Mouse (Mus musculus): ENCODE results near the gene Nptn.

Gene Nptn

DNA sequence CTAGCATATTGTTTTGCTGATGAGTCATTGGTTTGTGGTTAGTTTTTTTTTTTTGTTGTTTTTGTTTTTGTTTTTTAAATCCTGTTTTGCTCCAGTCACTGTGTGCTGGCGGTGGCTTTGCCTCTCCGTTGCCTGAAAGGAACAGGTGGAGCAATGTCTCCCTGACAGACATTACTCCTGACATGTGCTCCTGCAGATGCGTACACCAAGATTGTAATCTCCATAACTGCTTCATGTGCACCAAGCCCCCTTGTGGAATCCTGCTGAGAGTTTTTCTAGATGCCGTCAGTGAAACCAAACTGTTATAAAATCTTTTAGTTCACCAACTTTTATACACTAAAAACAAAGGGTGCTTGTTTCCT lies 67.2 kb downstream of the Nptn start:
- DNase-seq (ENCODE audit: inconsistent age in 2 of 2, low spot score in 1 of 2) = no peak

DNA sequence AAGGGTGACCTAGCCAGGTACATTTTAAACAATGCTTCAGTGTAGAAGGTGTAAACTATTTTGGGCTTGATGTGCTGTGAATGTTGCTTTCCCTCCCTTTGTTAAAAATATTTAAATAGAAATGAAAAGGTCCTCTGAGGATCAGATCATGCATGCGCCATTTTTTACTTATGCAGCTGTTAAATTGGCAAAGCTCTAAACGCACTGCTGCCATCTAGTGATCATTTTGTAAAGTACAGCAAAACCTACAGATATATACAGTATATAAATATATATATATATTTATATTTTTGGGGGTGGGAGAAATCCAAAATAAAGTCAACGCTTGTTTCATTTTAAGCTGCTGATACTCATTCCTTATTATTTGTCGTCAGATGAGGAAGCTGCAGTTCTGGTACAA lies 70.0 kb downstream of the Nptn start:
- DNase-seq (ENCODE audit: inconsistent age in 2 of 2, low spot score in 1 of 2) = peak in 1 of 2 experiments; percentile 80

DNA sequence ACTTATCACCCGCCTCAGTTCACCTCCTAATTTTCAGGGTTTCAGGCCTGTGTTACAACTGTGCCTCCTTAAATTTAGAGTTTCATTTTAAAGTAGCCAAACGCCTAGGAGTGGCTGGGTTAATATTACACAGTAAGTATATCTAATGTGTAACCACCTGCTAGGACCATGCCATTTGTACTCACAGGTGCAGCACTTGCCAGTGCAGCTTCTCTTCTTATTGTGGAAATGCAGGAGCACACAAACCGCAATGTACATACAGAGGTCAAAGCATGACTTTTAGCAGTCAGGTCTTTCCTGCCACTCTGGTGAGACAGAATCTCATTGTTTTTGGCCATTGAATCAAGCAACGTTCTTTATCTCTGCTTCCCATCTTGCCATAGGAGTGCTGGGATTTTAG lies 72.5 kb downstream of the Nptn start:
- no peak for DNase-seq (ENCODE audit: inconsistent age in 2 of 2, low spot score in 1 of 2)

DNA sequence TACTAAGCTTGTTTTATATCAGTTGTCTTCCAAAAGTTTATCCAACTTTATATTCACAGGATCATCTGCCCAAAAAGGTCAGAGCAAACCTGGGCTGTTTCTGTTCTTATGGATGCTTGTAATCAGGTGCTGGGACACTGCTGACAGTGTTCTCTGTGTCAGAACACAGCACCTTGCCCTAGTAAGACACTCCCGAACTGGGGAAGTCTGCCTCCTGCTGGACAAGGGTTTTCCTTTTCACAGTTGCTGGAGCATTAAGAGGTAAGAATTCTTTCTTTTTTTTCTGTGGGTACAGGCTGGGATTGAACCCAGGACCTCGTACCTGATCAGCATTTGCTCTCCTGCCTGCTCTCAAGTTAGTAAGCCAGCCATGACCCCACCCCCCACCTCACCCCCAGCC lies 74.4 kb downstream of the Nptn start:
- no peak for DNase-seq (ENCODE audit: inconsistent age in 2 of 2, low spot score in 1 of 2)

DNA sequence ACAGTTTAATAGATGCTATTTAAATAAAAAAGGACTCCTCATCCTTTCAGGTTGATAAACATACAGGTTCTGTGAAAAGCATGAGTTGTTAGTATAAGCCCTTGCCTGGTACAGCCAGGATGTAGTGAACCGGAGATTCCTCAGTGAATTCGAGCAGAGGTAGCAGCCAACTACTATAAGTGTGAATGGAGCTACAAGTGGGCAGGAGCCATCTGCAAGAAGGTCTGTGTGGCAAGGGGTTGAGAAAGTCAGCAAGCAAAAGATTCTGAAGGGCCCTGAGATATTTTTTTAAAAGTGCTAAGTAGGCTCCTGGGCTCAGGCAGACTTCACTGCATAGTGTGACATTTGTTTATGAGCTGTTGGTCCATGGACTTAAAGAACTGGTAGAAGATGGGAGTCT lies 74.8 kb downstream of the Nptn start:
- DNase-seq (ENCODE audit: inconsistent age in 2 of 2, low spot score in 1 of 2) = no peak

DNA sequence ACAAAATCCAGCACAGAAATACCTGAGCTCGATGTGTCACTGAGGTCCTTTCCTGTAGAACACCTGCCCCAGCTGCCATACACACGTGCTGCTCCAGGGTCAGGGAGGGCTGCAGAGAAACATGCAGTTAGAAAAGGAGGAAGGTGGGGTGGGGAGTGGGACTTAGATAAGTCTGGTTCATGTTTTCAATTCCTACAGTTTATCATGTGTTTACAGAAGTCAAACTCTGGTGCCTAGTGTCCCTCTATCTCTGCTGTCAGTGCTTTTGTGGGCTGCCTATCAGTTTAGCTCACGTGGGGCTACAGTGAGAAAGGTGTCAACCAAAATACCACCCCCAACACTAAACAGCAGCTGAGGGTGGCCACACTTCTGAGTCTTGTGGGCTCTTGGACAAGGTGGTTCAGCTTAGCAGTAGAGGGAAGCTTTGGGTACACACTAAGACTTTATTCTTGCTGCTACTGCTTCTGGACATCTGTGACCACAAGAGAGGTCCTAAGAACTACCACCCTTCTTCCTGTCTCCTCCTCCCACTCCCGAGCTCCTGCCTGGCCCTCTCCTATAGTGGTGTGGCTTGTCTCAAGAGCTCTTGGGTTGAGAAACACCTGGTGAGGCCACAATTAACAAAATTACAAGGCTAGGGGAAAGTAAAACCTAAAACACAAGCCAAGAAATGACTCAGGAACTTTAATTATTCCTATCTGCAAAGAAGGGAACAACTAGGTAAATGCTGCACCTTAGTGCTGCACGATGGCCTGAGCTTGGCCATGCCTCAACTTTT lies 75.9 kb downstream of the Nptn start:
- DNase-seq (ENCODE audit: inconsistent age in 2 of 2, low spot score in 1 of 2) = no peak

DNA sequence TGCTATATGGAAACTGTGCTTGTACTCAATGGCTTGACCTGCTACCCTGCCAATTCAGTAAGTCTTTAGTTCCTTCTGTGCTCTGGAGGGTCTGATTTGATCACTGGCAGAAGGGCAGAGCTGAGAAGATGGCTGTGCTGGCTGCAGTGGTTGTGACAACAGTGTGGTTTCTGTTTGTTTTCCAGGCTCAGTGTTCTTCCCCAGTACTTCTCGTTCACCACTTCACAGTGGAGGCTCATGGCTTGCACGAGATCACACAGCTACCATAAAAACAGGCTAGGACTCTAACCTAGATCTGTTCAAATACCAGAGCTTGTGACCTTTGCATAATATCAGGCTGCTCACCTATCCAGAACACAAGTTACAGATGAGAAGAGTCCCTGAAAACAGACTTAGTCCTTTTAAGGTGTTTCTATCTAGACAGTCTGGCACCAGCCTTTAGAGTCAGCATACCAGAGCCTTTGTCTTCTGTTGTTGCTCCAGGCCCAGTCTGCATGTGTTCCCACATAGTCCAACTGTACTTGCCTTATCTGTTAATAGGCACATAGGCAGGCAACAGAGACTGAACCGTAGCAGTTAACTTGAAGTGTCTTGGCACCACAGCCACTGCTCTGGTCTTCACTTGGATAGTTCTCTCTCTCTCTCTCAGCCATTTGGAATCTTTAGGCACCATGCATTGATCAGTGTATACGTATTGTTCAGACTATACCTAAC lies 76.7 kb downstream of the Nptn start:
- DNase-seq (ENCODE audit: inconsistent age in 2 of 2, low spot score in 1 of 2) = no peak

DNA sequence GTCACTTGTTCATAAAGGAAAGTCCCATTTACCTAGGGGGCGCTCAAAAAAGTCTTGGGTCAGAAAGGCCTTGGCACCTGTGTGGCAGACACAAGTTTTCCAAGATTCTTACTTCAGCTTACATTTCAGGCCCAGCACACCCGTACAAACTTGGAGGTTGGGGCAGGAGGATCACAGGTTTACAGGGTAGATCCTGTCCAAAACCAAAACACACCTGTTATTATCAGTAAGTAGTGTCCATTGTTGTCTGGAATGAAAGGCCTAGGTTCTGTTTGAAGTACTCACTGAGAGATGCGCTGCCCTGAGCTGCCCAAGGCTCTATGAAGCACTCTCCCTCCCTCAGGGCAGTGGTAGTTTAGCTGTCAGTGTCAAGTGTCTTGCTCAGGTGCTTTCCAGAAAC lies 77.3 kb downstream of the Nptn start:
- DNase-seq (ENCODE audit: inconsistent age in 2 of 2, low spot score in 1 of 2) = no peak

DNA sequence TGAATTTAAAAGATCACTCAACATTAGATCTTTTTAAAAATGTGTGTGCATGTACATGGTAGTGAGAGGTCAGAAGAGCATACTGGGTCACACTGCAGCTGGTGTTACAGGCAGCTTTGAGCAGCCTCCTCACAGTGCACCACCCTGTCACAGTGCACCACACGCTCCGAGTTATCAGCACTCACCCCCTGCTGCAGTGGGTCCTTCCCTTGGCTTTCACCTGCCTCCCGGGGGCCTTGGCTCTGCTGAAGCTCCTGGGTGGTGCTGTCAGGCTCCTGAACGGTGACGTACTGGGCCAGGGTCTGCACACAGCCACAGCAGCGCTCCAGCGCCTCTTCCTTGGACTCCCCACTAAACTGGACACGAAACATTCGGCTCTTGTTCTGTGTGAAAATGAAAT lies 77.9 kb downstream of the Nptn start:
- DNase-seq (ENCODE audit: inconsistent age in 2 of 2, low spot score in 1 of 2) = no peak

DNA sequence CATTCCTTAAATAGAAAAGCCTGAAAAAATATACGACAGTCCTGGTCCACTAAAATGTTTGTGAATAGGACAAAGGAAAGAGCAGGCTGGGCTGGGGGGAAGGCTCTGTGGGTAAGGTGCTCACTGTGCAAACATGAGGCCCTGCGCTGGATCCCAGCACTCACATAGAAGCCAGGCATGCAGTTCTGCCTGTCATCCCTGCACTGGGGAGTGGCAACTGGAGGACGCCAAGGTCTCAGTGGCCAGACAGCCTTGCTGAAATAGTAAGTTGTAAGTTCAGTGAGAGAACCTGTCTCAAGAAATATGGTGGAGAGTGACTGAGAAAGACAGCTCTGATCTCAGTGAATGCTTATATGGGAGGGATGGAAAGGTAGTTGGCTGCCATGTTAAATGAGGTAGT lies 78.6 kb downstream of the Nptn start:
- no peak for DNase-seq (ENCODE audit: inconsistent age in 2 of 2, low spot score in 1 of 2)

DNA sequence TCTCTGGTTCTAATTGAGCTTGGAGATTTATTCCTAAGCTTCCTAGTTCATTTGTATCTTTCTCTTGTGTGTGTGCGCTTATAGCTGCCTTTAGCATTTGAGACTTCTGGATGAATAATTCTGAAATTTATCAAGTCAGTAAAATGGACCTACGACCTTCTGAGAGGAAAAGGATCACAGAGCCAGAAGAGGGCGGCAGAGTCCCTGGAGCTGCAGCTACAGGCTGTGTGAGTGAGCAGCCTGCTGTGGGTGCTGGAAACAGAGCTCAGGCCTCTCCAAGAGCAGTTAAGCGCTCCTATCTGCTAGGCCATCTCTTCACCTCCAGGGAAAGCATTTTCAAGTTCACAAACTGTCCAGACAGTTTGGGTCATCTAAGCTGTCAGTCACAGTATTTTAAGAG lies 80.0 kb downstream of the Nptn start:
- no peak for DNase-seq (ENCODE audit: inconsistent age in 2 of 2, low spot score in 1 of 2)

DNA sequence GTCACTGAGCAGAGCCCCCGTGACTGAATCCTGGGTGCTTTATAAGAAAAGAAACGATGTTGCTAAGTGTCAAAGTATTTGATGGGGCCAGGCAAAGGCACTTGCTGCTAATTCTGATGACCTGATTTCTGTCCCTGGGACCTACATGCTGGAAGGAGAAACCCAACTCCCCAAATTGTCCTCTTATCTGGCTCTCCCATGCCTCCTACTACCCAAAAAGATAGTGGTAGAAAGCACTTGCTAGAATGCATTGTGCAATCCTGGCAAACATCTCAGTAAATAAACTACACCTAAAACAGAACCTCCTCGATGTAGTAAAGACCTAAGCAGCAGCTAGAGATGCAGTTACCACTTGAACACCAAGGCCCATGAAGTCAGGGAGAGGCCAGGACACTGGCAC lies 80.8 kb downstream of the Nptn start:
- no peak for DNase-seq (ENCODE audit: inconsistent age in 2 of 2, low spot score in 1 of 2)

DNA sequence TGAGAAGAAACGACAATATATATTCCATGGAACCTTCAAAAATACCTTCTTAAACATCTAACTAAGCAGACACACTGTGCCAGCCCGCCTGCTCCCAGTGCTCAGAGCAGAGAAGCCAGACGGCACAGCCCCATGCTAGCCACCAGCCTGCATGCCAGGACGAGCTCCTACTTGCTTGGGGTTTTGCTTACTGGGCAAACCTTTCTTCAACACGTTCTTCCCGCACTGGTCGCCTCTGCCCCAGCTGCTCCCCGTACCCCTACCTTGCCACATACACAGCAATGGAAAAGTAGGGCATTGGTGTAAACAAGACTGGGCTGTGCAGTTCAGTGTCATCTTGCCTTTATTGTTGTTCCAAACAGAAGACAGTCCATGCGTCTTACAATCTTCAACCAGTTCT lies 83.5 kb downstream of the Nptn start:
- DNase-seq (ENCODE audit: inconsistent age in 2 of 2, low spot score in 1 of 2) = no peak

DNA sequence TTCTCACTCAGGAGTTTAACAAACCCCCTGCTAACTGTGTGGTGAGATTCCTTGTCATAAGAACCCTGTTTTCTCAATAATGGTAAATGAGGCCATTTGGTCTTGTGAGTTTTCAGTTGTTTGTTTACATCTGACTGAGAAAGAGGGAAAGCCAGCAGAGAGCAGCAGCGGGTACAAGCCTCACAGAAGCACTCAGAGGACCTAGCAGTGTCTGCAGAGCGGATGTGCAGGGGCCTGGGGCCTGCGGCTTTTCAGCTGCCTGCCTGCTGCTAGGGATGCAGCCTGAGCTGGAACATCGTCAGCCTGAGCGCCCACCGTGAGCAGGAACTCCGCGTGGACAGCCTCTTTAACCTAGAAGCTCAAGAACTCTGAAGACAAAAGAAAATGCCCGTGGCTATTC lies 84.2 kb downstream of the Nptn start:
- DNase-seq (ENCODE audit: inconsistent age in 2 of 2, low spot score in 1 of 2) = no peak

DNA sequence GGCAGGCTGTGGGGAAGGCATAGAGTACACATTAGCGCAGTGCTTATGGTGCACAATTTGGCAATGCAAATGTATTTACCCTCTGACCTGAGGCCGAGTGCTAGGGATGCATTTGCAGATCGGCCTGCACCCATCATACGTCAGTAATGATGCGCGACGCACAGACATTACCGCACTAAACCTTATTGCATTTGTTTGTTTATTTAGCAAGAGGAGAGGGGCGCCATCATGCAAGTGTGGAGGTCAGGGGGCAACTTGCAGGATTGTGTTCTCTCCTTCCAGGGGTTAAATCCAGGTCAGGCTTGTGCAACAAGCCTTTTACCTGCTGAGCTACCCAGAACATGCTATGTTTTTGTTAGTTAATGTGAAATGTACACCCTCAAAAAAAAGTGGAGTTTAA lies 85.2 kb downstream of the Nptn start:
- no peak for DNase-seq (ENCODE audit: inconsistent age in 2 of 2, low spot score in 1 of 2)

DNA sequence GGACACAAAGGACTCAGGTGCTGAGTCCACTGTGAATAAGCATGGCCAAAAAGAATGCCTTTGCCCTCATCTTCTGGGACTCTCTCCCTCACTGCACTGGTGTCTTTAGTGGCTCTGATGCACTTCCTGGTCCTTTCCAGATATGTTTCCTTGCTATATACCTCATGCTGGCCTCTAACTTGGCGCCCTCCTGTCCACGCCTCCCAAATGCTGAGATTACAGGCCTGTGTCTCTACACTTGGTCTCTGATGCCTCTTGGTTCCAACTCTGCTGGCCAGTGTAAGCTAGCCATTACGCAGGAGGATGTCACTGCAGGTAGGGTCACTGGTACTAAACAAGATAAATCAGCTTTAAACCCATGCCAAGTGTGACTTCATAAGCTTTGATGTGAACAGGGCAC lies 86.1 kb downstream of the Nptn start:
- DNase-seq (ENCODE audit: inconsistent age in 2 of 2, low spot score in 1 of 2) = peak in 1 of 2 experiments; percentile 43

DNA sequence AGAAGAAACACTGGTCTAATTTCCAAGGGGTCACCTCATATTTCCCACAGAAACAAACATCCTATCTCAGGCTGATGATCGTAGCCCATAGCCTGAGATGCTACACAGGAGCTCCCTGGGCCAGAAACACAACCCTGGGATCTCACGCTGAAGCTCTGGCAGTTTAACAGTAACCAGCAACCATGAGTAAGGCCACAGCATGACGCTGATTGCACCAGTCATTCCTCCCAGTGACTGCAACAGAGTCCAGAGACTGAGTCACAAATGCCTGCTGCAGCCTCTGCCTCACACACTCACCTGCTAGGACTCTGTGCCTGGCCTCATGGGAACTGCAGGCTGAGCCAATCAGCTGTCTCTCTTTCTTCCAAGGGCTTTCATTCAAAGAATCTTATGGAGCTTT lies 87.0 kb downstream of the Nptn start:
- DNase-seq (ENCODE audit: inconsistent age in 2 of 2, low spot score in 1 of 2) = peak; percentile 61 to 71

DNA sequence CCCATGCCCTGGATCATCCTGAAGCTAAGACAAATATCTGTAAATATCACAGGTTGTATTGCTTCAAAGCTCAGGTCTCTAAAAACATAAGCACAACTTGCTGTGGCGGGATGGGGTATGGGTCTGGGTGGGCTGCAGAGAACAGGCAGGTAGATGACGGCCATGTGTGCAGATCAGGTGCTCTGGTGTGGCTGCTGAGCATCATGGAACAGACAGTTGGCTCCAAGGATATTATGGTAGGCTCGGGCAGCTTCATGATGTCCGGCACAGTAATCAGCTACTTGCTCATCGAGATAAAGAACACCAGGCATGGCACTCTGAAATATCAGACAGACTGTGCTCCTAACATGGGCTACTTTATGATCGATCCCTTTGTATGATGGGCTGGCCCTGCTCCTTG lies 87.8 kb downstream of the Nptn start:
- DNase-seq (ENCODE audit: inconsistent age in 2 of 2, low spot score in 1 of 2) = no peak

DNA sequence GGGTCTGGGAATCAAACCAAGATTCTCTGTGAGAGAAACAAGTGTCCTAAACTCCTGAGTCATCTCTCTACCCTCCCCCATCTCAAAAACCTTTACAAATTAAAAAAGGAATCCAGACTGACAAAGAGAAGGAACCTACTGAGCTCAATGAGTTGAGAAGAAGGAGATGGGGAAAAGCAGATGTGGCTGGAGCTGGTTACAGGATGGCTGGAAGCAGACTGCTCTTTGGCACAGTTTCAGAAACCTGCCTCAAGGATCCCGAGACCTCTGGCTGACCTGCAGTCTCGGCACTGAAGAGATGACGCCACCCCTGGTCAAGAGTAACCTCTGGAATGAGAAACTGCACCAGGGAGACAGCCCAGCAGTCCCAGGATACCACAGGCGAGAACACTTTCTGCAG lies 90.4 kb downstream of the Nptn start:
- DNase-seq (ENCODE audit: inconsistent age in 2 of 2, low spot score in 1 of 2) = peak; percentile 80 to 88

DNA sequence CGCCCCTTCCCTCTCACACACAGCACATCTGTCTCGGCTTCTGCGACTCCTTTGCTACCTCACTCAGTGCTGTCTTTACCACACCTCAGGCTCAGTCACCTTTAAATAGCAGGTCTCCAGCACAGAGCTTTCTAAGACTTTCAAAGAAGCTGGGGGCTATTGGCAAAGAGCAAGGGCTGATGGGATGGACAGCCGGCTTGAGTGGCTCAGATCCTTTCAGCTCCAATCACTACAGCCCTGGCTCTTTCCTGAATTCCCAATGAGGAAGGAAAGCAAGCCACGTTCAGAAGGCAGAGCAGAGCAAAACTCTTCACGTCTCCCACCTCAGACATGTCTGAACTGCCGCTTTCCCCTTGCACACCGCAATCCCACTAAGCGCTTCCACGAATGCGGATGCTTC lies 92.7 kb downstream of the Nptn start:
- DNase-seq (ENCODE audit: inconsistent age in 2 of 2, low spot score in 1 of 2) = no peak

DNA sequence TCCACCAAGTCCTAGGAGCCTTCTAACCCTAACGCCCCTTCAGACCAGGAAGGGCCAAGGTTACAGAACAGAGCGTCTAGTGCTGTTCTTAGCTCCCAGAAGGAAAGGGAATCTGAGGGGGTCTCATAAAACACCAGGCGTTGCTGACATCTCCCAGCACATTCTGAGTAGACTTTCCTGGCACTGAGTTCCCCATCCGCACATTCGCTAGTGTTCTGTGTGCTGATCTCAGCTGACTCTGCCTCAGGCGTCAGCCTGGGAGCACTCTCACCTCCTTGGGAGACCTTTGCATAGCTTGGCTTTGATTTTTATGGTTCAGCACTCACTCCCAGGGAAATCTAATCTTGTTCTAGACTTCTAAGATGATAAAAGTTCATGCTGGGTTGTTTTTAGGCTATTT lies 93.3 kb downstream of the Nptn start:
- no peak for DNase-seq (ENCODE audit: inconsistent age in 2 of 2, low spot score in 1 of 2)

DNA sequence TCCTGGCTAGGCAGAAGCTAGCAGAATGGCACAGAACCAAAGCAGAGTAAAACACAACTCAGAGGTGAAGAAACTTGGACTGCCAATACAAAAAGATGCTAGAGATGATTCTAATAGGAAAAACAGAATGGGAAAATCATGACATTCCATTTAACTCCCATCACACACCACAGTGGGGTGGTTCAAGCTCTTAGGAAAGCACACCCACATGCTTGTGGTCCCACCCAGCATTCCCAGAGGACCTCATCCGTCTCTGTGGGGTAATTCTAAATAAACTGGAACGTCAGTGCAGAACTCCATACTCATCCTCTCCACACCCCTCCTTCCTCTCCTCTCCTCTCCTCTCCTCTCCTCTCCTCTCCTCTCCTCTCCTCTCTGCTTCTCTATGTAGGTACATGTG lies 99.4 kb downstream of the Nptn start:
- DNase-seq (ENCODE audit: inconsistent age in 2 of 2, low spot score in 1 of 2) = no peak

DNA sequence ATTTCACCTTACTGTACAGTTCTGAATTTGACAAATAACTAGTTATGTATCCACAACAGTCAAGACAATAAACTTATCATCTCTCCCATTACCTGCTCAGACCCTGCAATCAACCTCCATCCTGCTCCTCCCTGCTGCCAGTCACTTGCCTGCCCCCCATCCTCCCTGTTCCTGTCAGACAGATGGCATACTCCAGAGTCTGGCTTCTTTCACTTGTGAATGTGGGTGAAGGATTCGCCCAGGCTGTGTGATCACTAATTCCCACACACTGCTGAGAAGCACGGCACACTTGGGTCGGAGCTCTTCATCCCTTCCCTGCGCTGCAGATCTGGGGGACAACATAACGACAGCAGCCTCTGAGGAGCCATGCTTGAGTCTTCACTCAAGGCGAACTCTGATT lies 100.1 kb downstream of the Nptn start:
- DNase-seq (ENCODE audit: inconsistent age in 2 of 2, low spot score in 1 of 2) = no peak

Data from adrenal gland, adult (tissue).